Mouse (Mus musculus): ENCODE data around the gene Rnf24.

DNA sequence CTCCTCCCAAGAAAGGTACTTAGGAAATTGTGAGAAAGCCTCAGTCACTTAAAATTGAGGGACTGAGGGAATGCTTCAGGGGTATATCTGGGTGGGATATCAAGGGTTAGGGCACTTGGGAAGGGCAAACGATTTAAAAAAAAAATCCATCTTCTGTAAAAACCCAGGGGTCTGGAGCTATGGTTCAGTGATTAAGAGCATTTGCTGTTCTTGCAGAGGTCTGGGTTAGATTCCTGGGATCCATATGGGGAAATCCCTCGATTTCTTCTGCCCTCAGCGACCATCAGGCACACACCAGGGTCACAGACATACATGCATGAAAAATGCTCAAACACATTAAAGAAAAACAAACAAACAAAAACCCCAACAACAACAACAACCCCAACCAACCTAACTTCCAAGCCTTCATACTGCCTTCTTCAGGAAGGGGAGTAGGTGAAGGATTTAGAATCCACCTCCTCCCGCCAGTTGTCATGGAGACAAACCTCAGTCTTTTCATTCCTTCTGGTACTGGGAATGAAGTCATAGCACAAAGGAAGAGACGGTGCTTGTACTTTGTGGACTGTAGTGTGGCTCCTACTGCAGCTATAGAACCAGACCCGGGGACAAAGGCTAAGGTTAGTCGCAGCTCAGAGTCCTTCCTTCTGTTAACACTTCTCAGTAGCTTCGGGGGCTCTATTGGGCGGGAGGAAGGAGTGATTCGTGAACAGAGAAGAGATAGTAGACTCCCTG lies 91.0 kb downstream of the Rnf24 start:
- TF ChIP-seq CTCF (IDR thresholded peaks at IDR 0.05; ENCODE audit: borderline replicate concordance, insufficient read depth, low read depth, low read length): no peak
- TF ChIP-seq POLR2A (IDR thresholded peaks at IDR 0.05; ENCODE audit: borderline replicate concordance, insufficient read depth, low read length): no peak
